Mouse (Mus musculus): ENCODE data around the gene Tcl1b3. TPM values are rescaled to one million over a fixed set of nuclear protein-coding genes. Genes with fewer than 3 reads are reported as not detected.
"Not testable (repeated sequence)": the region's sequence is repeated elsewhere in the genome, so short reads cannot be mapped to it uniquely, and the experiment has no call there.

Tcl1b3 gene
- polyA plus RNA-seq, 1 experiment from 2014 or later, result not detected

DNA sequence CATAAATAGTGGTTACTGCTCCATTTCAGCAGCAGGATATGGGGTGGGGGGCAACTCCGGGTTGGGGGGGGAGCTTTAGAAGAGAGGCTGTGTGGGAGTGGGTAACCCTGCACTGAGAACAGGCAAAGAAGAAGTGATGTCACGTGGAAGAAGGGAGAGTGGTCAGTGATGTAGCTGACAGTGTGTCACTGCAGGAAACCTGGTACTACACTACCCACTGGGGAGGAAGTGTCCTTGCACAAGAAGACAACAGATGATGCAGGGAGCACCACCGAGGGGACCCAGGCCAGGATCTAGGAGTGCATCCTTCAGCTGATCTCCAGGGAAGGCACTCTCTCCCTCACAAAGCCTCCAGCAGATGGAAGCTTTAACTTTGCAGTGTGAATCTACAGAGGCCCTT is 24.1 kb upstream of the Tcl1b3 start:
- Histone ChIP-seq H3K4me1 (replicated peaks; ENCODE audit: control insufficient read depth, insufficient read depth, low read length) (no peaks in the 10 kb centered on the region), H3K4me2 (replicated peaks; ENCODE audit: low read depth) (no peak overlapping the region), H3K9me3 (ENCODE audit: control insufficient read depth) (no peaks in the 10 kb centered on the region), H3K27me3 (replicated peaks; ENCODE audit: control insufficient read depth, insufficient read depth, low read length) (no peaks in the 10 kb centered on the region), H3K4me3 (ENCODE audit: low read depth, low read length) (no peak overlapping the region), H3K9ac (ENCODE audit: low read depth, low read length) (no peak overlapping the region), H3K27ac (ENCODE audit: low read depth, low read length) (no peak overlapping the region), H3K36me3 (ENCODE audit: control insufficient read depth, insufficient read depth) (no peaks in the 10 kb centered on the region)
- no peak for TF ChIP-seq CTCF (IDR thresholded peaks at IDR 0.05; ENCODE audit: low read depth)
- ATAC-seq, result no peak
- WGBS, result 73% methylated on average over 3 of the region's 3 CpGs

DNA sequence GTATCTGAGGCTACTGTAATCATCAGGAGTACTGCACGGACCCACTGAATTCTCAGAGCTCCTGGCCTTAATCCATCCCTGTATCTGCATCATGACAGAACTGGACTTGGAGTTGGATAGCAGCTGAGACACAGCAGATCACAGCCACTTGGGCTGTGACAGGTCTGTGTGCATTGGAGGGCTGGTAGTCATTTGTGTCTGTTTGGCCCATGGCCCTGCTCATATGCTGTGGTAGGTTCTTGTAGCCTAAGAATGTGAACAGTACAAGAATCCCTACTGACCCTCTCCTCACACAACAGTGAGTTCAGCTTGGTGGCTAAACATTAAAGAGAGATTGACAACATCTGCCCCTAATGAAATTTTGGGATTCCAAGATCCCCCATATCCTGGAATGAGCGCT is 17.5 kb upstream of the Tcl1b3 start:
- WGBS, result 88% methylated on average over 2 of the region's 2 CpGs
- no peak overlapping the region for H3K27ac ChIP-seq (ENCODE audit: low read depth, low read length)
- no peak overlapping the region for H3K4me2 ChIP-seq (replicated peaks; ENCODE audit: low read depth)
- H3K4me3 ChIP-seq (ENCODE audit: low read depth, low read length), result no peak overlapping the region
- no peak overlapping the region for H3K9ac ChIP-seq (ENCODE audit: low read depth, low read length)
- no peak for ATAC-seq
- H3K36me3 ChIP-seq (ENCODE audit: control insufficient read depth, insufficient read depth), result no peaks in the 10 kb centered on the region
- no peaks in the 10 kb centered on the region for H3K27me3 ChIP-seq (replicated peaks; ENCODE audit: control insufficient read depth, insufficient read depth, low read length)
- H3K9me3 ChIP-seq (ENCODE audit: control insufficient read depth), result no peaks in the 10 kb centered on the region
- H3K4me1 ChIP-seq (replicated peaks; ENCODE audit: control insufficient read depth, insufficient read depth, low read length), result no peaks in the 10 kb centered on the region
- TF ChIP-seq CTCF (IDR thresholded peaks at IDR 0.05; ENCODE audit: low read depth), result no peak

DNA sequence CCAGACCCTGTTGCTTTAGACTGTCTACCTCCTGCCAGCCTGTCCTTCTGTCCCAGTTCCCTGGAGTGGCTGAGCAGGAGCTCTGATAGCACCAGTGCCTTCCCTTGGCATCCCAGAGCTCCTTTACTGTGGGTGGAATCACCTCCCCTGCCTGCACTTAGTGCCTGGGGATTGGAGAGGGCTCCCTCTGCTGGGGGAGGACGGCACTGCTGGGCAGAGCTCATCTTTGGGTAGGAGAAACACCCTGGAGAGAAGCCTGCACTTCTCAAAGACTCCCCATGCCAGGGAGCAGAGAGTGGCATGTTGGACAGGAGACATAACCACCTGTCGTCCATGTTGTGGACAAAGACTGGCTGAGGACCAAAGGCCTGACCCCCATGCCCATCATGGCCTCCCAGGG is 16.5 kb upstream of the Tcl1b3 start:
- not testable (repeated sequence) for H3K36me3 ChIP-seq (ENCODE audit: control insufficient read depth, insufficient read depth); H3K9me3 ChIP-seq (ENCODE audit: control insufficient read depth); H3K27me3 ChIP-seq (replicated peaks; ENCODE audit: control insufficient read depth, insufficient read depth, low read length); H3K4me1 ChIP-seq (replicated peaks; ENCODE audit: control insufficient read depth, insufficient read depth, low read length); H3K9ac ChIP-seq (ENCODE audit: low read depth, low read length); ATAC-seq; H3K27ac ChIP-seq (ENCODE audit: low read depth, low read length); H3K4me2 ChIP-seq (replicated peaks; ENCODE audit: low read depth); H3K4me3 ChIP-seq (ENCODE audit: low read depth, low read length)
- peak; percentile 58 for TF ChIP-seq CTCF (IDR thresholded peaks at IDR 0.05; ENCODE audit: low read depth)
- 36% methylated on average over 2 of the region's 2 CpGs for WGBS

DNA sequence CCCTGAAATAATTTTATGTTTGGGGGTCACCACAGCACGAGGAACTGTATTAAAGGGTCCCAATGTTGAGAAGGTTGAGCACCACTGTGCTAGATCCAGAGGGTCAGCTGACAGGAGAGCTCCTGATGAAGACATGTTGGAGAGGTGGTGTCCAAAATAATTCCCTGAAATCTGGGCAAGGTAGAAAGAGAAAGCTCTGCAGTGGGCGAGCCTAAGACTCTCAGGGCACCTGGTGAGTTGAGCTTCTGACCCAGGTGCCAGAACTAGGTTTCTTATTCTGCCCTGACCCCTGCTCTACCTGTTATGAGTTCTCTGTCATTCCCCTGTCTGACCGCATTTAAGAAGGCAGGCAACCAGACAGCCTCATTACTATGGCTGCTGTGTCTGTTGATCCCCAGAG is 14.8 kb upstream of the Tcl1b3 start, which contains the start of gene Tcl1b5:
Tcl1b5 (plus strand) TSS at position 301 of the 400 bp plus-strand sequence.
- not testable (repeated sequence) for H3K27ac ChIP-seq (ENCODE audit: low read depth, low read length); H3K4me1 ChIP-seq (replicated peaks; ENCODE audit: control insufficient read depth, insufficient read depth, low read length); ATAC-seq; H3K4me2 ChIP-seq (replicated peaks; ENCODE audit: low read depth); H3K36me3 ChIP-seq (ENCODE audit: control insufficient read depth, insufficient read depth); H3K9me3 ChIP-seq (ENCODE audit: control insufficient read depth); H3K4me3 ChIP-seq (ENCODE audit: low read depth, low read length); H3K9ac ChIP-seq (ENCODE audit: low read depth, low read length); H3K27me3 ChIP-seq (replicated peaks; ENCODE audit: control insufficient read depth, insufficient read depth, low read length)
- 51% methylated on average over 3 of the region's 3 CpGs for WGBS

DNA sequence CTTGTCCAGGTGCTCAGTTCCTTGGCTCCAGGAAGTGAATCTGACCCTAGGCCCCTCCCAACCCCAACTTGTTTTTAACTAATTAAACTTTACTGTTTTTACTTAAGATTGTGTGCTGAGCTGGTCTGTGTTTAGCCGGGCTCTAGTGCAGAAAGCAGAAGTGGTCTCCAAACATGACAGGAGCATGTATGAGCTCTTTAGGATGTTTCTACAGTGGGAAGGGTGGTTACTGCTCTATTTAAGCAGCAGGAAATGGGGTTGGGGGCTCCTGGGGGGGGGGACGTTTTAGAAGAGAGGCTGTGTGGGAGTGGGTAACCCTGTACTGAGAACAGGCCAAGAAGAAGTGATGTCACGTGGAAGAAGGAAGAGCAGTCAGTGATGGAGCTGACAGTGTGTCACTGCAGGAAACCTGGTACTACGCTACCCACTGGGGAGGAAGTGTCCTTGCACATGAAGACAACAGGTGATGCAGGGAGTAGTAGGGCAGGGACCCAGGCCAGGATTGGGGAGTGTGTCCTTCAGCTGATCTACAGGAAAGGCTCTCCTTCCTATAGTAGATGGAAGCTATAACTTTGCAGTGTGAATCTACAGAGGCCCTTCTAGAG is 9.7 kb upstream of the Tcl1b3 start:
- WGBS, result 66% methylated on average over 4 of the region's 4 CpGs
- H3K4me2 ChIP-seq (replicated peaks; ENCODE audit: low read depth); ATAC-seq: not testable (repeated sequence)

DNA sequence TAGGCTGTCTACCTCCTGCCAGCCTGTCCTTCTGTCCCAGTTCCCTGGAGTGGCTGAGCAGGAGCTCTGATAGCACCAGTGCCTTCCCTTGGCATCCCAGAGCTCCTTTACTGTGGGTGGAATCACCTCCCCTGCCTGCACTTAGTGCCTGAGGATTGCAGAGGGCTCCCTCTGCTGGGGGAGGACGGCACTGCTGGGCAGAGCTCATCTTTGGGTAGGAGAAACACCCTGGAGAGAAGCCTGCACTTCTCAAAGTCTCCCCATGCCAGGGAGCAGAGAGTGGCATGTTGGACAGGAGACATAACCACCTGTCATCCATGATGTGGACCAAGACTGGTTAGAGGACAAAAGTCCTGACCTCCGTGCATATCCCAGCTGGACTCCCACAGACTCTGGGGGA is 1.9 kb upstream of the Tcl1b3 start:
- H3K9ac ChIP-seq (ENCODE audit: low read depth, low read length); H3K9me3 ChIP-seq (ENCODE audit: control insufficient read depth); ATAC-seq; H3K4me1 ChIP-seq (replicated peaks; ENCODE audit: control insufficient read depth, insufficient read depth, low read length); H3K4me3 ChIP-seq (ENCODE audit: low read depth, low read length); H3K36me3 ChIP-seq (ENCODE audit: control insufficient read depth, insufficient read depth); H3K27me3 ChIP-seq (replicated peaks; ENCODE audit: control insufficient read depth, insufficient read depth, low read length); H3K27ac ChIP-seq (ENCODE audit: low read depth, low read length); H3K4me2 ChIP-seq (replicated peaks; ENCODE audit: low read depth): not testable (repeated sequence)
- peak; percentile 62 for TF ChIP-seq CTCF (IDR thresholded peaks at IDR 0.05; ENCODE audit: low read depth)
- 39% methylated on average over 2 of the region's 2 CpGs for WGBS

More for the DNA sequence above, 9.7 kb upstream of the Tcl1b3 start:
- H3K27me3 ChIP-seq (replicated peaks; ENCODE audit: control insufficient read depth, insufficient read depth, low read length); H3K4me1 ChIP-seq (replicated peaks; ENCODE audit: control insufficient read depth, insufficient read depth, low read length); H3K27ac ChIP-seq (ENCODE audit: low read depth, low read length); H3K4me3 ChIP-seq (ENCODE audit: low read depth, low read length); H3K9ac ChIP-seq (ENCODE audit: low read depth, low read length); H3K36me3 ChIP-seq (ENCODE audit: control insufficient read depth, insufficient read depth); H3K9me3 ChIP-seq (ENCODE audit: control insufficient read depth): not testable (repeated sequence)

DNA sequence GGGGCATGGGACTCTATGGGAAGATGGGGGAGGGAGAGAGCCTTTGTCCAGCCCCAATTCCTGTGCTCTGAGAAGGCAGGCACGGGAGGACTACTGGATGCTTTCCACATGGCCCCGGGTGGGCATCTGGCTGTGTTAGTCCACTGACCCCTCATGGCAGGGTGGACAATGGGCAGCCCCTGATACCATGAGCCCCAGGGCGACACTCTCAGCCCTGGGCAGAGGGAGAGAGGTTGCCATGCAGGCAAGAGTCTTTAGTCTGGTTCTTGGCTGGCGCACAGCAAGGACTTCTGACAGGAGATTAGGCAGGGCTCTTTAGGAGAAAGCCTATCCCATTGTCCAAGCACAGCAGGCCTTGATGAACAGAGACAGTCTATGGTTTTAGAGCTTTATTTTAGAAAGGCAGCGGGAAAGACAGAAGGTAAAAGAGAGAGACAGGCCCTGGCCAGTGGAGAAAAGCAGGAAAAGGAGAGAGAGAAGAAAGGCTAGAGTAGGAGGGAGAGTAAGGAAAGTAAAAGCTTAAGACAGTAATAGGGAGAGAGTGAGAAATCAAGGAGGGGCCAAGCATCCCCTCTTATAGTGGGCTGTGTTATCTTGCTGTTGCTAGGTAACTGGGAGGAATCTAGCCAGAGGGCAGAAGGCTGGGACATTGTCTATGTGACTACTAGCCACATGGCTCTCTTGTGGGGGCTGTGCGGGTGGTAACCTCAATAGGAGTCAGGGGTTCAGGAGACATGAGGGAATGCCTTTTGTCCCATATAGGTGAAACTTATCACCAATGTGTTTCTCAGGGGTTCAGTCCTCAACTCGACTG is 9.0 kb downstream of the Tcl1b3 start:
- H3K9ac ChIP-seq (ENCODE audit: low read depth, low read length), result not testable (repeated sequence)

DNA sequence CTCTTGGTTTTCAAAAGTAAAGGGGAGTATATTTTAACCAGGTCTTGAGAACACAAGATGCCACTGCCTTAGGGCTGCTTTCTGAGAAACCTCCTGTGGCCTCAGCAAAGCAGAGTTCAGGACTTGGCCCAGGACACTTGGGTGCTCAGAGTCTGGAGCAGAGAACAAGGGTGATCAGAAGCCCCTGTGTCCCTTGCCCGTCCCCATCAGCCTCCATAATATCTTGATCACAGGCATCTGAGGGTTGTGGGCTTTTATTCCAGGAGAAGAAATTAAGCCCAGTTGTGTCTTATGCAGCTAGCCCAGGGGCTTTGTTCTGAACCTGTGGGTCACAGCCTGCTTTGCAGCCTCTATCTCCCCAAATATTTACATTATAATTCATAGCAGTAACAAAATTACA is 10.8 kb downstream of the Tcl1b3 start, which contains the start of gene Tcl1b4:
Tcl1b4 (plus strand) TSS at position 301 of the 400 bp plus-strand sequence.
- H3K9ac ChIP-seq (ENCODE audit: low read depth, low read length); H3K27me3 ChIP-seq (replicated peaks; ENCODE audit: control insufficient read depth, insufficient read depth, low read length): not testable (repeated sequence)

More for the DNA sequence above, 9.0 kb downstream of the Tcl1b3 start:
- not testable (repeated sequence) for H3K4me2 ChIP-seq (replicated peaks; ENCODE audit: low read depth); ATAC-seq; H3K27me3 ChIP-seq (replicated peaks; ENCODE audit: control insufficient read depth, insufficient read depth, low read length); H3K4me1 ChIP-seq (replicated peaks; ENCODE audit: control insufficient read depth, insufficient read depth, low read length); H3K4me3 ChIP-seq (ENCODE audit: low read depth, low read length); H3K36me3 ChIP-seq (ENCODE audit: control insufficient read depth, insufficient read depth); H3K9me3 ChIP-seq (ENCODE audit: control insufficient read depth); H3K27ac ChIP-seq (ENCODE audit: low read depth, low read length)
- 72% methylated on average over 7 of the region's 7 CpGs for WGBS

More for the DNA sequence above, 10.8 kb downstream of the Tcl1b3 start, which contains the start of gene Tcl1b4:
- not testable (repeated sequence) for H3K4me3 ChIP-seq (ENCODE audit: low read depth, low read length); H3K27ac ChIP-seq (ENCODE audit: low read depth, low read length); H3K4me1 ChIP-seq (replicated peaks; ENCODE audit: control insufficient read depth, insufficient read depth, low read length); H3K4me2 ChIP-seq (replicated peaks; ENCODE audit: low read depth); H3K9me3 ChIP-seq (ENCODE audit: control insufficient read depth); ATAC-seq; H3K36me3 ChIP-seq (ENCODE audit: control insufficient read depth, insufficient read depth)
- 67% methylated on average over 1 of the region's 1 CpGs for WGBS
